Mouse (Mus musculus) urinary bladder, adult 2 months (tissue): ENCODE measurements around the gene Gzf1. TPM values are rescaled to one million over a fixed set of nuclear protein-coding genes. Genes with fewer than 3 reads are reported as not detected.
A peak's percentile ranks its signal among the peaks of the same experiment; 100 is the strongest.

Experiments
- DNase-seq: peaks from one replicate; pipeline ENCODE4 v3.0.0; 2022; ENCODE audit warnings: low spot score
- polyA plus RNA-seq: library from polyadenylated mRNA; depleted of rRNA; stranded (reverse); fragments of >200 nt; gene quantifications from 2 replicates; pipeline ENCODE4 v1.2.3, GENCODE M21; 2012; rRNA removed

The Gzf1 gene
- polyA plus RNA-seq = 11.2 and 13.2 TPM in 2 replicates

DNA sequence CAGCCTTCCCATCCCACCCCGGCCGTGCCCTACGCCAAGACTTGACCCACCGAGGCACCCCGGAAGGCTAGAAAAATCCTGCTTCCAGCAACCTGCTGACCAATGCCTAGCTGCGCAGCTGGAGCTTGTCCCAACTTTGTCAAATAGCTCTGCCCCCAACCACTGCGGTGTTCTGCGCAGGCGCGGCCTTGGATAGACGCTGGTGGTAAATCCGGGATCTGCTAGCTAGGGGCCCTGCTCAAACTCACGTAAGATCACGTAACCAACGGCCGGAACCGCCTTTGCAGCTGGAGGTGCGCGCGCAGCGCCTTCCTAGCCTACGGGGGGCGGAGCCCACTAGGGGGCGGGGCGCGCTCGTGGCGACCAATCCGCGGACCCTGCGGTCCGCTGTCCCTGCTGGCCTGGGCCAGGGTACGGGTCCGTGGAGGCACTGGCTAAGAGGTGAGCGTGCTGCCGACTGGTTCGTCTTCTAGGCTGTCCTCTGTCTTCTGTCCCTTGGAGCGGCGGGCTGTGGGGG, at the start of gene Gzf1:
TSS of gene Gzf1 (plus strand) at position 249 of the 517 bp plus-strand sequence.
- peak; percentile 99 for DNase-seq

DNA sequence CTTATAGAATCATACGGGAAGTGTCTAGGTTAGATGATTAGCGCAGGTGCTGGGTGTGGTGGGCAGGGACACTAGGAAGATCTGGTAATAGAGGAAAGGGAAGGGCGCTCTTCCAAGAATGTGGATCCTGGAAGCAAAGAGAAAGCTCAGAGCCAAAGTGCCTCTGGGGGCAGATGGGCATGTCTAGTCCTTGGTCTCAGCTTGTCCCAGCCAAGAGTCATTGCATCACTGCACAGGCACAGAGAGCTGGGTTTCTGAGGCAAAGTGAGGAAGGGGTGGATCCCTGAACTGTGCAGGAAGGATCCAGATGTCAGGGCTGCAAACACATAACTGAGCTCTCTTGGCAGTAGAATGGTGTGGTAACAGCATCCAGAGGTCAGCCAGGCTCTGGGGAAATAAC, 49.2 kb upstream of the Gzf1 start:
- no peak for DNase-seq

DNA sequence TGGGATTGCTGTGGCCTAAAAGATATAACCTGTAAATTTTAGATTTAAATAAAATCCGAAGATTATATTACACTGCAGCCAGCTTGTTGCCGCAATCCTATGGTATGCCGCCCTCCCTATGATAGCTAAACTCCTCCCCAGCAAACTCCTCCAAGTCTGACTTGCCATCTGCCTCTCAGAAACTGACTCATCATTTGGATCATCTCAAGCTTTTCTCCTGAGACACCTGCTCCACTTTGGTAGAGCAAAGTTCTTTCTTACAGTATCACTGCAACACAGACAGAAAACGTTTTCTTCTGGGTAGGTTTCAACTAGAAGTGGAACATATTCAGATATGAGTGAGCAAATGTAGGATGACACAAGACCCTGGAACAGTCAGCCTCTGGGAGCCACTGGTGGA, 46.4 kb upstream of the Gzf1 start:
- no peak for DNase-seq

DNA sequence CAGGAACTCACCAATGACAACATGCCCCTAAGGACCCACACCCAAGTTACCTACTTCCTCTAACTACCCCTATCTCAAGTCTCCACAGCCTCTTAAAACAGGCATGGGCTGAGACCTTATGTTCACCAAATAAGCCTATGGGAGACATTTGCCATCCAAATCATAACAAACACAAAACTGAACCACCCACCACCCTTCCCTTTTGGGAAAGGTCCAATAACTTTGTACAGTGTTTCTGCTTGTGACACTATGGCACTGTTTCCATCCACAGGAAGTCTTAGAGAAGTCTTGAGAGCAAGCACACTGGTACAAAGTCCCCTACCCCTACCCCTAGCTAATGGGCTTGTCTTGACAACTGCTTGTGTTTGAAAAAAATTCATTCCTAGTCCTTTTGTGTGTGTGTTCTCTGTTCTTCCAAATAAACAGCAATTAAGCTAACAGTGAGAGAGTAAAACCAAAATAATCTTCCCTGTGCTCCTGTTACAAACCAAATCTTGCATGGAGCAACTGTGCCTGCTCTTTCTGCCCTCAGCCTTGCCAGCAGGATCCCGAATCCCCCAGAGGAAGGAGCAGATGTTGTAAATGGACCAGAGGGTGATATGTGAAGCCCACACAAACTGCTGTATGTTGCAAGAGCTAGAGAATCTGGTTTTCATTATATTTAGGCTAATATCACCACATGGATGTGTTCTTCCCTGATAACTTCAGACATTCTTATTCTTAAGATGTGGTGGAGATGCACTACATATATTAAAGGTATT, 38.0 kb upstream of the Gzf1 start:
- DNase-seq = no peak

DNA sequence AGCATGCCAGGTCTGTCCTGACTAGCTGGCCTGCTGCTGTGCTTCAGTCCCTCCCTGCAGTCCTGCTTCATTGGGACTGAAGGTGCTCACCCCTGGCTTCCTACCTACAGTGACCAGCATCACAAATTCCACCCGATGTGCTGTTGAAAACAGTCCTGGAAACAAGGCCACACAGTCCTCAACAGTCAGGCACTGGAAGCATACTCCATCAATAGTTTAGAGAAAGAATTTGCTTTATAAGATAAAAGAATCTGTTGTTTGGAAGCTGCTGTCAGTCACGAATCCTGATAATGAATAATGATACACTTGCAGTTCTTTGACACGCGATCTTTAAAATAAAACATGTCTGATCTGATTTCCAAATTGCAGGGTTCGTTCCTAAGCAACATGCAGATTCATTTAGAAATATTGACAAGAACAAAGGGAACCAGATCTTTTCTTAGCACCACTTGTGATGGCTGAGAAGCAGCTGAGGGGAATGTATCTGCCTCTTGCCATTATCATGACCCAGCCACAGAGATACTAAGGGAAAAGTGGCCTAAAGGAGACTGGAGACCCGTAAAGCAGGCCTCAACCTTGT, 36.3 kb upstream of the Gzf1 start:
- no peak for DNase-seq

DNA sequence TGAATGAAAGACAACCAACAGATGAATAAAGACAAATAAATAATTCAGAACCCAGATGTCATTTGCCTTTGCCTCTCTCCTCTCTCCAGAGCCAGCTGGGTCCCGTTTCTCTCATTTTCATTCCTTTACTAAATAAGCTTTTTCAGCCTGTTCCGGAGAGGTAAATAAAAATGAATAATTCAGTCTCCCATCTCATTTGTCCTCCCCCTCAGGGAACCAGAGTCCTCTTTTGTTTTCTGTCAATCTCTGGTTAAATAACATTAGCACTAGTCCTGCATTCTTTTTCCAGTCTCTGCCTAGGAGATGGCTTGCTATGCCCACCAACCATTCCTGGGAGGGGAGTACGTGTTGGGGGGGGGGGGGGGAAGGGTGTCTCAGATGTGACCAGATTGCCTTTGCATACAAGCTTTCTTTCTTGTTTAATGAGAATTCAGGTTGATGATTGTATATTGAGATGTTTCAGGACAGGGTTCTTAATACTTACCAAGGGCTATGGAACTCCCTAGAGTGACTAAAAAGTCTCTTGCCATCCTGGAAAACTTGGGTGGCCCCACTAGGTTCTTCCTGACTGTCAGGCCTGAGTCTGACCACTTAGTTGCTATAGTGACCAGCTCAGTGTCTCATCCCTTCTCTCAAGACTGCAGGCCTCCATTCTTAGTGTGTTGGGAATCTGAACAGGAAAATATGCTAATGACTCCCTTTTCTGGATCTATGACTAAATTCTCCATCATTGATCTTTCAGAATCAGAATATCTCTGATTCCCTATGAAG, 30.1 kb upstream of the Gzf1 start:
- DNase-seq = no peak

DNA sequence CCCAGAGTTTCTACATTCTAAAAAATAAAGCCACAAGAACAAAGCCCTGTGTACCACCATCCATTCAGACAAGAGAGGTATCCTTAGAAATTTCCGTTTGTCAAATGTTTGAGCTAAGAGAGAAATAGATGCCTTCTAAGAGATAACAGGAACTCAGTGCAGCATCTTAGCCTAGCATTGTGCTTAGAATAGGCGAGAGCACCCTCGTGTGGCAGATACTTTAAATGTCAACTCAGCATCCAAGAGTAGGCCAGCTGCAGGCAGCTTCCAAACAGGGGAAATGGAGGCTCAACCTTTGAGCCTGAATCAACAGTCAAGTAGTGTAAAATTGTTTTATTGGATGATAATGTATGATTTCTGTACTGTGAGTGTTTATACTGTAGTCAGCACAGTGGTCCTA, 25.9 kb upstream of the Gzf1 start:
- DNase-seq = no peak

DNA sequence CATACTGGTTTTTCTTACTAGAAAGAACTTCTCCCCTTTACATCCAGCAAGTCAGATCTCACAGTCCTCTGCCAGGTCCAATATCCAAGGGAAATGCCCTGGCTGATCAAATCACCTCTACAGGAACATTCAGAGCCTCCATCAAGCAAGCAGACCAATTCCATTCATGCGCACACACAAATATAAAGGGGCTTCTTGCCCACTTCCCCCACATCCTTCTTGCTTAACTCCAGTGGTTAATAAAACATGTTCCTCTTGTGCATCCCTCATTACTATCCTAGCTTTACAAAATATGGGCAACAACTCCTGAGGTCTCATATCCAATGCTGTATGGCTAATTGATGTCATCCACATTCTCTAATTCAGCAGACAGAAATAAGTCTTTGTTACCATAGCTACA, 17.4 kb upstream of the Gzf1 start:
- DNase-seq = no peak

DNA sequence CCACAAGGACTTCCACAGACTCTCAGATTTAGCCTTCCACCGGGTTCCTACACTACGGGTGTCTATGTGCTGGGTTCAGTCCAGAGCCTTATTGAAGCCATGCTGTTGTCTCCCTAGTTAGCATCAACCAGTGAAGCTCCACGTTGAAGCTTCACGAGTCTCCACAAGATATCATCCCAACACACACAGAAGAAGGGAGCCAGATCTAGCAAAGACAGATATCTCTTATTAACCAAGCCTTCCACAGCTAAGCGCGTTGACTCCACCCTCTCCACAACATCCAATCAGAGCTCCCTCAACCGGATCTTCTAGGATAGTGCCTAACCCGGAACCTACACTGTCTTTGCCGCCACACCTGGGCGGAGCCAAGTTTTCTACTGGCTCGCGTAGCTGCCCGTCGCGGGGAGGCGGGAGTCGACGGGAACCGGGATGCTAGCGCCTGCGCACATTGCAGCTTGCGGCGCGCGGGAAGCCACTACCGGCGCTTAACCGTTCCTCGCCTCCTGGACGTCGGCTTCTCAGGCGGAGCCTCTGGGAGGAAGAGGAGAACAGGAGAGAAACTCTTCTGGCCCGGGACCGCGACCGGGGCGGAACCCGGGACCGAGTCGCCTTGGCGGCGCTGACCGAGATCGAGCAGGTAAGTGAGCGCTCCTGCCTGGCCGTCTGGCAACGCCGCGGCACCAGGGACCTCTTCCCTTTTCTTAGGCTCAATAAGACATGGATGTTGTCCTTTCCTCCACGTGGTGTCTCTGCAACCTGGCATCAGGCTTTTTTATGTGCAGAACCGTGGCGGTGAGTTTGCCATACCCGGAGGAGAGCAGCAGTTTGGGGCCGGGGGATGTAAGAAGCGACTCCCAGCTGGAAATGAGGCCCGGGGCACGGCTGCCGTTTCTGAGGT, 8.4 kb upstream of the Gzf1 start, which contains the start of gene Nxt1:
TSS of gene Nxt1 (plus strand) at position 403 of the 898 bp plus-strand sequence.
- peak; percentile 100 for DNase-seq

DNA sequence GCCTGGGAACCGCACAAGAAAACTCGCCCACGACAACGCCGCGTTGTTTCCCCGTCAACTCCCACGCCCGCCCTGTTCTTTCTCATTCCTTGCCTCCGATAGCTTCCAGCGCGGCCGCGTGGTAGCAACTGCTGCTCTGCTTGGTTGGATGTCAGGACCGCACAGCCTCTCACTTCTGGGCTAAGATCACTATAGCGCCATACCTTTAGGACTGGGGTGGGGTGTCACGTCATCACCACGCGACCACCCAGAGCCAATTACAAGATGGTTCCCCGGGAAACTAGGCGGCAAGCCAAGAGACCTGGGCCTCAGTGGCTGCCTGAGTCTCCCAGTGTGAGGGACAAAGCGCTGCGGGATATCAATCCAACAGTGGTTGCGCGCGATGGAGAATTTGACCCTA, 3.0 kb upstream of the Gzf1 start:
- peak; percentile 39 for DNase-seq

DNA sequence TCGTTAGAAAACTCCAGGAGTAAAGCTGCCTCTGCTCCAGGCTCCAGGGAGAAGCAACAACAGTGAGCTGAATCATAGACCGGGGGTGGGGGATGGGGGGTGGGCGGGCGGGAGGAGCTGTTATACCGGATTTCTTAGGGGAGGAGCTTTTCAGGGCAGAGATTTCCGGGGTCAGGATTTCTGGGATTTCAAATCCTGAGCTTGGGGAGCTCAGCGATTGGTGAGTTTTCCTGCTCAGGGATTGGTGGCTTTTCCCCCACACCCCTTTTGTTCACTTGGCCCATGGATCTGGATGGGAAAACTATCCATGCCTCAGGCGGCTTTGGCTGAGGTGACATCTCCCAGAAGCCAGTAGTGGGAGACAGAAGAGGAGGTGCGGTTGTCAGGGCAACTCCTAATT, 1.5 kb upstream of the Gzf1 start:
- DNase-seq = no peak

DNA sequence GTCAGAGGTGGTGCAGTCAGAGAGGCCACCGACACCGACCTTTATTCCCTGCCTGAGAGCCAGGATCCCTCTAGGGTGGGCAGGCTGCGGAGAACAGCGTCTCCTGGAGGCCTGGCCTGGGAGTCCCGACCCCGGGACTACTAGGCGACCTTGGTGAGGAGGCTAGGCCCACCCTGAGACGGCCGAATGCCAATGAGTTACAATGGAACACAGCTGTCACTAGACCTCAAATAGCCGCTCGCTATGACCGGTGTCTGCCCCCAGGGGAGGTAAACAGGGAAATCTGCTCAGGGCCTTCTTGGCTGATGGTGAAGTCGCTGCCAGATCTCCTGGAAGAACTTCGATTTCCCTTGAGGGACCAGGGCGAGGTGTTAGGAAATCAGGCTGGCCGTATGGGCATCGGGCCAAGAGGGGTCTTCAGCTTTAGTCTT, 653 bp downstream of the Gzf1 start:
- DNase-seq = no peak

DNA sequence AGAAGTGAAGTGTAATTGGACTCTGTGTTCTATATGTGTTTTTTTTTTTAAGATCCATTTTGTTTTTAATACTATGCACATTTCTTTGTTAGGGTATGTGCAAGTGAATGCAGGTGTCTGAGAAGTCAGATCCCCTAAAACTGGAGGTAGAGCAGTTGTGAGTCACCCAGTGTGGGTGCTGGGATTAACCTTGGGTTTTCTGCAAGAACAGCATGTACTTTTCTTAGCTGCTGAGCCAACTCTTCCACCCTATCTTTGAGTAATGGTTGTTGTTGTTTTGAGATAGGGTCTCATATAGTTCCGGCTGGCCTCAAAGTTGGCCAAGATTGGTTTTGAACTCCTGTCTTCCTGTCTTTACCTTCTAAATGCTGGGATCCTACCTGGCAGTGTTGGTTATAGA, 2.2 kb downstream of the Gzf1 start:
- no peak for DNase-seq

DNA sequence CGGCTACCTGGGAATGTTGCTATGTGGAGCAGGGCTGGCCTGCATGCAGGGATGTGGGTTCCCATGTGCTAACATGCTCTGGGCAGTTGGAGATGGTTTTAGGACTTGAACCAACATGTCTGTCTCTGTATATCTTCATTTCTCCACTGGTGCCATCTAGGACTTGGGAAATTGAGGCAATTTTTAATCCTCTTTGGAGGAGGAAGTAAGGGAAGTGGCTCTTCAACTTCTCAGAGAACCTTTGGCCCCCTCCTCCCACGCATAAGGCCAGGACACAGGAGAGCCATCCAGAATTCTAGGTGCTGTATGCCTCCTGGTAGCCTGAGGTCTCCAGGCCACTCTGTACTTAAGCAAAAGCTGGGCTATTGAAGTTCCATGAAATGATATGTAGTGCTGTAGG, 4.1 kb downstream of the Gzf1 start:
- no peak for DNase-seq

DNA sequence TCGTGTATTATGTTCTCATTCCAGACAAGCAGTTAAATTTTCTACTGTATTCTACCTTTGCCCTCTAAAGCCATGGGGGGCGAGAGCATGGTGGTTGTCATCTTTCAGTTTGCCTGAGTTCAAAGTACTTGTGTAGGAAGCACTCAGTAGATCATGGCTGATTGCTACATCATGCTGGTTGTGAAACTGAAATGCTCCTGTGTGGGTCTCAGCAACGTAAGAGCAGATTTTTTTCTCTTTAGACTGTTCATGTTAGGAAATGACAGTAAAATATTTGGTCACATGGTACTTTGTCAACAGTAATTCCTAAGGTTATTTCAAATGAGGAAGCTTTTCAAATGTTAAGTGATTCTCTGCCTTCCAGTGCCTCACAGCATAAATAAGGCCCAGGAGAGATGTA, 4.9 kb downstream of the Gzf1 start:
- DNase-seq = no peak

DNA sequence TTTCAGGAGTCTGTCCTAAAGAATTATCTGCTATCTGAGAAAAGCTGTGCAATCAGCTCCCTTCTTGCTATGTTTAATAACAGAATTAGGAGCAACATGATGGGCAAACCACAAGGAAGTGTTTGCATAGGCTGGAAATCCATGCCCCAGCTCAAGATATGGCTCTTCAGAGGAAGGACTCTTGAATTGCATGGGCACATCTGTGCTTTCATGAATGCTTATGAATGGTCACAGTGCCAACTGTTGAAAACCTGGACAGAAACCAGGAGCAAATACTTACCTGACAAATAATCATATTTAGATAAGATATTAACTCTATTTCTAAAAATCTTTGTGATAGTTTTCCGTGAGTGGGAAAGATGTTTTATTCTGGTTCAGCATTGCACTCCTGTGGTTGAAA, 6.0 kb downstream of the Gzf1 start:
- no peak for DNase-seq

DNA sequence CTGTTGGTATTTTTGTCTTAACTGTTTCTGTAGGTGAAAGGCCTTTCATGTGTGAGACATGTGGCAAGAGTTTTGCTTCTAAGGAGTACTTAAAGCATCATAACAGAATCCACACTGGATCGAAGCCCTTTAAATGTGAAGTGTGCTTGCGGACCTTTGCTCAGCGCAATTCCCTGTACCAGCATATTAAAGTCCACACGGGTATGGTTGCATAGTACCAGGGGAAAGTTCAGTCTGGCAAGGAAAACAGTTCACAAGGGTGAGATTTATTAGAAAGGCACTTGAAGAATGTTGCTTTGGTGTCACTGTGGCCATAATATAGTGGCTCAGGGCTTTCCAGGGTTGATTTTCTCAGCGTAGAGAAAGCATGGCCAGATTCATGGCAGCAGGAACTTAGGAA, 7.1 kb downstream of the Gzf1 start:
- DNase-seq = no peak

DNA sequence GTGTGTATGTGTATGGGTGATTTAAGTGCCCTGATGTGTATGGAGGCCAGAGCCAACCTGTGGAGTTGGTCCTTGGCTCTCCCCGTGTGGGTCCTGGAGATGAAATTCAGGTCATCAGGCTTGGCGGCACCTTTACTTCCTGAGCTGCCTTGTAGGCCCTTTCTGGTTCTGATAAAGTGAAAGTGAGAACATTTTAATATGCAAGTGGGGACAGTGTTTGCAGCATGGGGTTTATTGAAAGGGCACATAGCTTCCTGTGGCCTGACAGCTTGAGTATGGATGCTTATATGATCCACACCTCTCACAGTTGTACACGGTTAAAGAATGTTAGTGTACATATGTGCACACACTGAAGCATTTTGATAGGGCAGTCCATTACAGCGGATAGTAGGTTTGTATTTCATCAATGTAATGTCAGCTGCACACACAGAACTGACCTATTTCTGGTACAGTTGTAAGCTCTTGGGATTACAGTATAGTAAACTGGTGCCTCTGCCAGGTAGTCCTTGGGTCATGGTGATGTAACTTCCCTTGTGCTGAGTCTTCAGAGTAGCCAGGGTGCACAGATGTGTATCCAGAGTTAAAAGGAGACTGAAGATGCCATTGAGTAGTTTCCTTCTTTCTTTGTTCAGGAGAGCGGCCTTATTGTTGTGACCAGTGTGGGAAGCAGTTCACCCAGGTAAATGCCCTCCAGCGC, 8.8 kb downstream of the Gzf1 start:
- no peak for DNase-seq

DNA sequence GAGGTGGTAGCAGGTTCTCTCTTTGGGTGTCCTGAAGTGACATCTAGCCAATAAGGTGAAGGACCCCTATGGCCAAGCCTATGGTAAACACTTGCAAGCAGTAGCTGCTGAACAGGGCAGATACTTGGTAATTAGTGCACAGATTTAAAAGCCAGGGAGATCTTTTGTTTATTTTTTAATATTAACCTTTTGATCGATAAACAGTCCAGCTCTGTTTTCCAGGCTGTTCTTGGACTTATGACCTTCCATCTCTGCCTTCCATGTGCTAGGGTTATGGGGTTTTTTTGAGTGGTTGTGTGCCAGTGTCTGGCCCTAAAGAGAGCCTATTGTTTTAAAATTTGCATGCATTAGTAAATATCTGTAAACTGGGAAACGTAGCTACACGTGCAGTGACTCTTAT, 9.5 kb downstream of the Gzf1 start:
- no peak for DNase-seq

DNA sequence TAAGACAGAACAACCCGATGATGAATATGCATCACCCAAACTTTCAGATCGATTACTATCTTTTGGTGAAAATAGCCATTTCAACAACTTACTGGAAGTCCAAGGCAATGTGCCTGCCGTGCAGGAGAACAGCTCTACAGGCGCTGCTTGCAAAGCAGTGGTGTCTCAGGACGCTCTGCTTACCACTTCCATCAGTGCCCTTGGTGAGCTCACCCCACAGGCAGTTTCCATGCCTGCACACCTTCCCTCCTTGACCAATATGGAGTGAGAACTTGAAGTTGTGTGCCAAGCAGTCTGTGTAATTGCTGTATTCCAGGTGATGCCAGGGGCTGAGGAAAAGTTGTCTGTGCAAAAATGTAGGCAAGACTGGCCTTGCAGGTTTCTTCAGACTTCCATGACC, 10.0 kb downstream of the Gzf1 start:
- no peak for DNase-seq

DNA sequence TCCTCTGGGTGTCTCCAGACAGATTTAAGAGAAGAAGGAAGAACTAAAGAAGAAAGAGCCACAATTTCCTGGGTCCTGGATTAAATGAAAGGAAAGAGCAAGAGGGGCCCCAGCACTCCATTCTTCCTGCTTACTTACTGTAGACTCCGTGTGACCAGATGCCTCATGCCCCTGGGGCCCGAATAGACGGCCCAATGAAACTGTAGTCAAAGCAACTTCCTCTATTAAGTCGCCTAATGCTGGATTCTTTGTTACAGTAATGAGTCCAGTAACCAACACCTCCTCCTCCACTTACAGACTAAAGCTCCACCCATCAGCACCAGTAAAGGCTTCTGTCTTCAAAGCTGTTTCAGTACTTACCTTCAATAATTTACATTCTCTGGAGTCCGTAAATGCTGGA, 17.7 kb downstream of the Gzf1 start:
- no peak for DNase-seq
